Mouse (Mus musculus) myocyte (in vitro differentiated cells): ENCODE measurements around the gene Amer1.

ENCODE experiments used
- POLR2A ChIP-seq: IDR thresholded peaks from one replicate; pipeline ENCODE4 v1.6.1; 2011; ENCODE audit warnings: low read depth, mild to moderate bottlenecking, control low read depth, moderate library complexity; ENCODE audit not compliant: insufficient read length
- USF1 ChIP-seq: IDR thresholded peaks from one replicate; pipeline ENCODE4 v1.6.1; 2011; ENCODE audit warnings: low read depth, mild to moderate bottlenecking, control low read depth, moderate library complexity

DNA sequence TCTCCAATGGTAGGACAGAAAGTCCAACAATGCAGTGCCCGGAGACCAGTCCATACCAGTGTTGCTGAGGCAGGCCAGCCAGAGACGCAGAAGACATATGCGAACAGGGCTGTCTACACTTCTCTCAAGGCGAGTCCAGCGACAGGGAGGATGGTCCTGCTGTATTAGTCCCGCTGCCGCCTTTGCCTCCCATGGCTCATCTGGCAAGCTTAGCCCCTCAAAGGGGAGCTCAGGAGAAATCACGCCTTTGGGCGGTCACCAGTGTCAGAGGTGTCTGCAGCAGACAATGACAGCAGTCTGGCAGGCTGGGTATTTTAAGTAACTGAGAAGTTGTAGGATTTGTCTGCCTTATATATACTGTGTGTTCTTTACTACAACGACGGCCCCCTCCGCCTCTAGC is 1.3 kb downstream of the Amer1 start:
- no peak for TF ChIP-seq POLR2A
- TF ChIP-seq USF1, result no peak
